Mouse (Mus musculus) brain, embryonic 14.5 days (tissue): ENCODE measurements around the gene Srrd.
"Not testable (repeated sequence)": the region's sequence is repeated elsewhere in the genome, so short reads cannot be mapped to it uniquely, and the experiment has no call there.

Experiments
- CTCF ChIP-seq: fragments of 200-500 bp; IDR thresholded peaks from 2 replicates; pipeline ENCODE4 v1.5.1; 2012; ENCODE audit warnings: inconsistent platforms, mild to moderate bottlenecking, moderate library complexity, borderline replicate concordance; ENCODE audit not compliant: insufficient read depth, insufficient read length; ENCODE audit errors: extremely low read depth
- POLR2A ChIP-seq: fragments of 200-500 bp; IDR thresholded peaks from 2 replicates; pipeline ENCODE4 v1.6.1; 2012; ENCODE audit warnings: mild to moderate bottlenecking, inconsistent platforms, borderline replicate concordance; ENCODE audit not compliant: poor library complexity, insufficient read depth, insufficient read length, severe bottlenecking; ENCODE audit errors: extremely low read depth

- not testable (repeated sequence) for TF ChIP-seq POLR2A, CTCF
Measured at GRCm38 (mm10) chr5:112319343-112319742, 23.5 kb downstream of the Srrd start.
